Mouse (Mus musculus) lung, adult 2 months (tissue): ENCODE results near the gene Akr1b7.

Source experiments
- CTCF ChIP-seq: fragments of 200-500 bp; IDR thresholded peaks from 2 replicates; pipeline ENCODE4 v1.5.1; 2011; ENCODE audit warnings: mild to moderate bottlenecking, low read length, control low read depth; ENCODE audit not compliant: insufficient read depth
- POLR2A ChIP-seq: fragments of 200-500 bp; IDR thresholded peaks from 2 replicates; pipeline ENCODE4 v1.6.1; 2011; ENCODE audit warnings: low read depth, mild to moderate bottlenecking, control low read depth, low read length, borderline replicate concordance; ENCODE audit errors: extremely low read depth

DNA sequence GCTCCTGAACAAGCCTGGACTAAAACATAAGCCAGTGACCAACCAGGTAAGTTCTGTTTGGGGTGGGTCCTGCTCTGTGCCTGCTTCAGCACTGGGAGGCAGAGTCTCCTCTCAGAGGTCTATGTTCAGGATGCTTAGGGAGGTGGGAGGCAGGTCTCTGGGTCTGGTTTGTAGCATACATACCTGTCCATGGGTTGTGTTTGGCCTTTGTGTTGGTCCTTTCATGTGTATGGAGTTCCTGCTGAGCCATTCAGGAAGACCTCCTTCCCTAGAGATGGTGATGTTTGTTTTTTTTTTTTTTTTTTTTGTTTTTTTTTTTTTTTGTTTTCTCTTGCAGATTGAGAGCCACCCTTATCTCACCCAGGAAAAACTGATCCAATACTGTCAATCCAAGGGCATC, 6.9 kb downstream of the Akr1b7 start:
- TF ChIP-seq POLR2A: no peak
- no peak for TF ChIP-seq CTCF
